ENCODE assay signal across 20 mouse cellular contexts in the genomic region with DNA sequence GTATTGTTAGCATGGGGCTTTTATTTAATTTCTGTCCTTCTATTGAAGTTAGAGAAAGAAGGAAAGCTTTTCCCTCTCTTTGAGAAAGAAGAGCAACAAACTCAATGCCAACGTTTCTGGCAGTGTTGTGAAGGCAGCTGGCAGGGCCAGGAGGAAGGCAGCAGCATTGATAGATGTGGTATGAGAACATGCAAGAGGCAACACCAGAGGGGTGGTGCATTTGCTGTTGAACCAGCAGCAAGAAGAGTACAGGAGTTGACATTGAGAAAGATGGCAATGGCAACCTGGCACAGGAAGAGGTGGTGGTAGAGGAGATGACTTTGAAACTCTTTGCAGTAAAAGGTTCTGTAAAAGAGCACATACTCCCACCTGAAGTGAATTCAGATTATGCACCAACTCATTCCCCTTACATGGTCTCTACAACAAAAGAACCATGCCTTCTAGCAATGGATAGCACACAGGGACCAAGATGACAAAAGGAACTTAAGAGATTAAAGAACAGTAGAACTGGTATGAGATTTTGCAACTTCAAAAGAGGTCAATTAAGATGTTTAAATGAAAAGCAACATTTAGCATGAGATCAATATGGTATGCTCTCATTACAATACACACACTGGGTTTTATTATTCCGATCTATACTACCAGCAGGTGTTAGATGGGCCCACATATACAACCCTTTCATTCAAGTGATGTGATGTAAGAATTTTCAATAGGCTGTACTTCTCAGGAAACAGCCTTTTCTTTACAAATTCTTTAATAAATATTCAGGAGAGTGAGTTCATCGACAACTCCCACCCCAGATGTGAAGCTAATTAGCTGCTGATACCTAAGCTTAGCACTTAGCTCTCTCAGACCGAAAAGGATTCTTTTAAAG.
A peak's percentile ranks its signal among the peaks of the same experiment; 100 is the strongest.
DNase-seq lines count a peak whose midpoint lies in the region; ATAC-seq and TF ChIP-seq lines count a peak whose summit lies in the region.
"Had no signal": no experiment of that assay in that cellular context is flagged by ENCODE, and none has a peak within 500 bp of the region (broad histone marks: within the 10 kb centered on the region; RNA-seq: fewer than 3 reads in every experiment).

No protein-coding gene starts in this region.

- H3K27me3 ChIP-seq in forebrain, embryonic 10.5 days (ENCODE audit: poor library complexity, severe bottlenecking), result no peaks in the 10 kb centered on the region
- H3K27me3 ChIP-seq in forebrain, postnatal 0 days (ENCODE audit: insufficient read depth, low read length), result no peaks in the 10 kb centered on the region
- H3K27me3 ChIP-seq in midbrain, embryonic 13.5 days, result no peaks in the 10 kb centered on the region
- H3K27me3 ChIP-seq in midbrain, embryonic 16.5 days (ENCODE audit: control insufficient read depth, insufficient read depth, low read depth, low read length), result no peaks in the 10 kb centered on the region
- no peaks in the 10 kb centered on the region for H3K27me3 ChIP-seq in forebrain, embryonic 12.5 days
- H3K27me3 ChIP-seq in forebrain, embryonic 15.5 days, result no peaks in the 10 kb centered on the region
- H3K27me3 ChIP-seq: heart, embryonic 13.5 days; hindbrain, embryonic 12.5 days; hindbrain, embryonic 15.5 days had no signal

- no peak overlapping the region for H3K9ac ChIP-seq in forebrain, postnatal 0 days
- H3K9ac ChIP-seq in midbrain, embryonic 13.5 days (replicated peaks), result no peak overlapping the region
- H3K9ac ChIP-seq in midbrain, embryonic 16.5 days (ENCODE audit: low read depth, low read length), result no peak overlapping the region
- H3K9ac ChIP-seq in forebrain, embryonic 12.5 days, result no peak overlapping the region
- no peak overlapping the region for H3K9ac ChIP-seq in forebrain, embryonic 15.5 days (replicated peaks)
- H3K9ac ChIP-seq: heart, embryonic 13.5 days; hindbrain, embryonic 12.5 days; hindbrain, embryonic 15.5 days had no signal

- H3K36me3 ChIP-seq in forebrain, embryonic 10.5 days (replicated peaks), result no peaks in the 10 kb centered on the region
- H3K36me3 ChIP-seq in forebrain, postnatal 0 days (ENCODE audit: insufficient read depth), result no peaks in the 10 kb centered on the region
- H3K36me3 ChIP-seq in midbrain, embryonic 13.5 days, result no peaks in the 10 kb centered on the region
- no peaks in the 10 kb centered on the region for H3K36me3 ChIP-seq in midbrain, embryonic 16.5 days (ENCODE audit: control insufficient read depth, insufficient read depth, low read length)
- no peaks in the 10 kb centered on the region for H3K36me3 ChIP-seq in forebrain, embryonic 12.5 days (replicated peaks)
- no peaks in the 10 kb centered on the region for H3K36me3 ChIP-seq in forebrain, embryonic 15.5 days
- H3K36me3 ChIP-seq: heart, embryonic 10.5 days; heart, embryonic 13.5 days; hindbrain, embryonic 12.5 days; hindbrain, embryonic 15.5 days had no signal

- peak overlapping the region; percentile 36; the same call in 1 of the 2 replicates for H3K27ac ChIP-seq in forebrain, embryonic 10.5 days
- no peak overlapping the region for H3K27ac ChIP-seq in forebrain, postnatal 0 days (ENCODE audit: low read depth, low read length)
- no peak overlapping the region for H3K27ac ChIP-seq in midbrain, embryonic 13.5 days
- no peak overlapping the region for H3K27ac ChIP-seq in midbrain, embryonic 16.5 days (ENCODE audit: low read length)
- peak overlapping the region; percentile 50 for H3K27ac ChIP-seq in forebrain, embryonic 12.5 days
- no peak overlapping the region for H3K27ac ChIP-seq in forebrain, embryonic 15.5 days (replicated peaks)
- H3K27ac ChIP-seq: heart, adult 2 months; heart, embryonic 10.5 days; heart, embryonic 13.5 days; hindbrain, embryonic 12.5 days; hindbrain, embryonic 15.5 days had no signal

- 44% methylated on average over 4 of the region's 4 CpGs for WGBS in forebrain, embryonic 10.5 days
- 14% methylated on average over 4 of the region's 4 CpGs for WGBS in forebrain, postnatal 0 days
- WGBS in midbrain, embryonic 13.5 days, result 35% methylated on average over 4 of the region's 4 CpGs
- 35% methylated on average over 4 of the region's 4 CpGs for WGBS in midbrain, embryonic 16.5 days
- 16% methylated on average over 4 of the region's 4 CpGs for WGBS in forebrain, embryonic 12.5 days
- WGBS in forebrain, embryonic 15.5 days, result 8% methylated on average over 4 of the region's 4 CpGs

- H3K4me3 ChIP-seq in forebrain, embryonic 10.5 days, result no peak overlapping the region
- H3K4me3 ChIP-seq in forebrain, postnatal 0 days (ENCODE audit: low read depth, low read length), result no peak overlapping the region
- H3K4me3 ChIP-seq in midbrain, embryonic 13.5 days (replicated peaks), result no peak overlapping the region
- no peak overlapping the region for H3K4me3 ChIP-seq in midbrain, embryonic 16.5 days (ENCODE audit: low read depth, low read length)
- no peak overlapping the region for H3K4me3 ChIP-seq in forebrain, embryonic 12.5 days (replicated peaks)
- no peak overlapping the region for H3K4me3 ChIP-seq in forebrain, embryonic 15.5 days
- H3K4me3 ChIP-seq: heart, adult 2 months; heart, embryonic 10.5 days; heart, embryonic 13.5 days; hindbrain, embryonic 12.5 days; hindbrain, embryonic 15.5 days had no signal

- no peak for TF ChIP-seq CTCF in forebrain, postnatal 0 days (IDR thresholded peaks at IDR 0.05; ENCODE audit: low read depth)

- intact Hi-C loops in heart, postnatal 10 days (cut with DNase I), result no loop called here

- peaks cover 16% of the 10 kb centered on the region for H3K4me1 ChIP-seq in forebrain, embryonic 10.5 days
- no peaks in the 10 kb centered on the region for H3K4me1 ChIP-seq in forebrain, postnatal 0 days (ENCODE audit: insufficient read depth)
- H3K4me1 ChIP-seq in midbrain, embryonic 13.5 days (replicated peaks), result no peaks in the 10 kb centered on the region
- no peaks in the 10 kb centered on the region for H3K4me1 ChIP-seq in midbrain, embryonic 16.5 days (ENCODE audit: control insufficient read depth, insufficient read depth, low read length)
- H3K4me1 ChIP-seq in forebrain, embryonic 12.5 days, result no peaks in the 10 kb centered on the region; the same call in 1 of the 2 replicates
- H3K4me1 ChIP-seq in forebrain, embryonic 15.5 days, result no peaks in the 10 kb centered on the region; the same call in 1 of the 2 replicates
- H3K4me1 ChIP-seq: heart, embryonic 10.5 days; heart, embryonic 13.5 days; hindbrain, embryonic 12.5 days; hindbrain, embryonic 15.5 days had no signal

- no peak overlapping the region for H3K4me2 ChIP-seq in forebrain, postnatal 0 days (ENCODE audit: low read depth)
- H3K4me2 ChIP-seq in midbrain, embryonic 13.5 days (replicated peaks), result no peak overlapping the region
- H3K4me2 ChIP-seq in midbrain, embryonic 16.5 days (ENCODE audit: low read length), result no peak overlapping the region
- H3K4me2 ChIP-seq in forebrain, embryonic 12.5 days, result no peak overlapping the region
- no peak overlapping the region for H3K4me2 ChIP-seq in forebrain, embryonic 15.5 days (replicated peaks)
- H3K4me2 ChIP-seq: heart, embryonic 13.5 days; hindbrain, embryonic 12.5 days; hindbrain, embryonic 15.5 days had no signal

- H3K9me3 ChIP-seq in forebrain, embryonic 10.5 days, result no peaks in the 10 kb centered on the region
- no peaks in the 10 kb centered on the region for H3K9me3 ChIP-seq in forebrain, postnatal 0 days (ENCODE audit: low read length)
- H3K9me3 ChIP-seq in midbrain, embryonic 13.5 days, result no peaks in the 10 kb centered on the region
- no peaks in the 10 kb centered on the region for H3K9me3 ChIP-seq in midbrain, embryonic 16.5 days (replicated peaks; ENCODE audit: control insufficient read depth, low read length, poor library complexity, severe bottlenecking)
- no peaks in the 10 kb centered on the region for H3K9me3 ChIP-seq in forebrain, embryonic 12.5 days
- H3K9me3 ChIP-seq in forebrain, embryonic 15.5 days, result no peaks in the 10 kb centered on the region
- H3K9me3 ChIP-seq: heart, embryonic 10.5 days; heart, embryonic 13.5 days; hindbrain, embryonic 12.5 days; hindbrain, embryonic 15.5 days had no signal

- no peak for DNase-seq in forebrain, embryonic 10.5 days (ENCODE audit: extremely low spot score, low spot score)
- no peak for DNase-seq in forebrain, postnatal 0 days
- no peak for DNase-seq in heart, postnatal 10 days
- DNase-seq: adrenal gland, postnatal 10 days; adrenal gland, postnatal 36 days; cerebellum, adult 11 months; cerebellum, adult 2 months; cerebellum, postnatal 10 days; gastrocnemius, postnatal 36 days; heart, adult 2 months had no signal

- ATAC-seq in forebrain, postnatal 0 days, result no peak
- ATAC-seq in midbrain, embryonic 13.5 days, result peak; percentile 53; the same call in 1 of the 2 replicates
- no peak for ATAC-seq in midbrain, embryonic 16.5 days
- ATAC-seq in forebrain, embryonic 12.5 days (ENCODE audit: low FRiP score), result peak; percentile 94
- ATAC-seq in forebrain, embryonic 15.5 days (replicated peaks), result peak; percentile 87
- no peak for ATAC-seq in activated CD4-positive, CD25-positive, alpha-beta regulatory T cell, adult 4 months
- ATAC-seq: intestine, postnatal 0 days had no signal

Comparison
In these comparisons a context has a peak if more than half of its experiments do, and no peak if none do; other contexts are left out.
1. H3K27ac ChIP-seq: peak in forebrain, embryonic 10.5 days (single experiment) and forebrain, embryonic 12.5 days (single experiment); none in forebrain, postnatal 0 days (single experiment), midbrain, embryonic 13.5 days (single experiment), midbrain, embryonic 16.5 days (single experiment) and forebrain, embryonic 15.5 days (single experiment).
2. ATAC-seq: peak in midbrain, embryonic 13.5 days (single experiment), forebrain, embryonic 12.5 days (single experiment) and forebrain, embryonic 15.5 days (single experiment); none in forebrain, postnatal 0 days (single experiment), midbrain, embryonic 16.5 days (single experiment) and activated CD4-positive, CD25-positive, alpha-beta regulatory T cell, adult 4 months (single experiment).